Mouse (Mus musculus) thymus, postnatal 25 days (tissue): ENCODE results near the gene Ube2c.
A peak's percentile ranks its signal among the peaks of the same experiment; 100 is the strongest.
"Not testable (repeated sequence)": the region's sequence is repeated elsewhere in the genome, so short reads cannot be mapped to it uniquely, and the experiment has no call there.

ENCODE experiments used
- DNase-seq: peaks from one replicate; pipeline ENCODE4 v3.0.0; 2022

Ube2c gene

DNA sequence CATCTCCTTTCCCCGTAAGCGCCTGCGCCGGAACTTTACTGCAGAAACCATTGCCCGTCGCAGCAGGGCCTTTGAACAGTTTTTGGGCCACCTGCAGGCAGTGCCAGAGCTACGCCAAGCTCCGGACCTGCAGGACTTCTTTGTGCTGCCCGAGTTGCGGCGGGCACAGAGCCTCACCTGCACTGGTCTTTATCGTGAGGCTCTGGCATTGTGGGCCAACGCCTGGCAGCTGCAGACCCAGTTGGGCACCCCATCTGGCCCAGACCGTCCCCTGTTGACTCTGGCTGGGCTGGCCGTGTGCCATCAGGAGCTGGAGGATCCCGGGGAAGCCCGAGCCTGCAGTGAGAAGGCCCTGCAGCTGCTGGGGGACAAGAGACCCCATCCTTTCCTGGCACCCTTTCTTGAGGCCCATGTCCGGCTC, 22.2 kb downstream of the Ube2c start:
- no peak for DNase-seq

DNA sequence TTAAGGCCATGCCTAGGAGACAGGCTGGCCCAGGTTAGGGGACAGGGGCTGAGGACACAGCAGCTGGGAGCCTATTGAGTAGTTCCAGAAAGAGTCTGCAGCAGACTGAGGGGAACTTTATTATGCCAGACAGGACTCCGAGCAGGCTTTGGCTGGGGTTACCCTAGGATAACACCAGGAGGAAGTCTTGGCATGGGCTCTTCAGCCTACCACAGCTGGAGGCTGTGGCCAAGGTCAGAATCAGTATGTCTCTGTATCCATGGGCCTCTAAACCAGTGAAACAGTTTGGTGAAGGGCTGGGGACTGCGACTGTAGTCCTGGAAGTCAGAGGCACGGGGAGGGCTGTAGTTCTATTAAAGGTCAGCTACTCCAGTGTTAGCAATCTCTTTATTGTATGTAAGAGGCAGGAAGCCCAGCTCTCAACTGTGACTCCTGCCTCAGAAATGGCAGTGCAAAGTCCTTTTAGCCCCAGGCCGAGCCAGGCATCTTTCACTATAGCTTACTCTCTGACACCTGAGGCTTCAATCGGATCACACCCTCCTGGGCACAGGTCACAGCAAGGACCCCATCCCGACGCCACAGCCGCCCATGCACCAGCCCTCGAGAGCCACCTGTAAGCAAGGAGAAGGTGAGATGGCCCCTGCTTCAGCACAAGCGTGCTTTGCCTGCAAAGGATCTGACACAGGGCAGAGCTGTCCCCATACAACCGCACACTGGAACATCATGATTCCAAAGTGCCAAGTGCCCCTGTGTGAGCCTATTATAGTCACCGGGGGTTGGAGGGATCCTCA, 22.9 kb downstream of the Ube2c start:
- no peak for DNase-seq

DNA sequence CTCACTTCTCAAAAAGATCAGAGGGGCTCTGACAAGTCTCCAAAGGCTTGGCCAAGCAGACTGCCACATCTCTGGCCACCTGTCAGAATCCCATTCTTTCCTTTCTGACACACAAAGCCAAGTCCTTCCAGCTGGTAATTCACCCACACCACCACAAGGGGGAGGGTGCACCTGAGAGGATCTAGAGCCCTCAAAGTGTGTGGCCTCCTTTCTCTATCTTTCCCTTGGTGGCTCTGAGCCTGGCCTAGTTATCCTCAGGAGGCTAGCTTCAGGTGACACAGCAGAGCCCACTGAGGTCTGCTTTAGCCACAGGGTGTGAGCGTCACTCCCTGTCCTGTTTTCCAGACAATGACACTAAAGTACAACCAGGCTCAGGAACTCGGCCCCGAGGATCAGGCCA, 23.5 kb downstream of the Ube2c start:
- peak; percentile 66 for DNase-seq

DNA sequence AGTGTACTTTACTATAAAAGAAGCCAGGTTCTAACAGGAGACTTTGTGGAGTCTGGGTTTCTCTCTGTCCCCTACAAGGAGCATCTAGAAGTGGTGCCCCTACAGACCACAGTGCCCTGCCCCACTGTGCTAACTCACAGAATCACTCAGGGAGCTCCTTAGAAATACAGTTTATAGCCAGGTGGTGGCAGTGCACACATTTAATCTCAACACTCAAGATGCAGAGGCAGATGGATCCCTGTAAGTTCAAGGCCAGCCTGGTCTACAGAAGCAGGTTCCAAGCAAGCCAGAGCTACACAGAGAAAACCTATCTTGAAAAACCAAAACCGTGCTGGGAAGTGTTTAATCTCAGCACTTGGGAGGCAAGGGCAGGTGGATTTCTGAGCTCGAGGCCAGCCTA, 24.1 kb downstream of the Ube2c start:
- DNase-seq = no peak

DNA sequence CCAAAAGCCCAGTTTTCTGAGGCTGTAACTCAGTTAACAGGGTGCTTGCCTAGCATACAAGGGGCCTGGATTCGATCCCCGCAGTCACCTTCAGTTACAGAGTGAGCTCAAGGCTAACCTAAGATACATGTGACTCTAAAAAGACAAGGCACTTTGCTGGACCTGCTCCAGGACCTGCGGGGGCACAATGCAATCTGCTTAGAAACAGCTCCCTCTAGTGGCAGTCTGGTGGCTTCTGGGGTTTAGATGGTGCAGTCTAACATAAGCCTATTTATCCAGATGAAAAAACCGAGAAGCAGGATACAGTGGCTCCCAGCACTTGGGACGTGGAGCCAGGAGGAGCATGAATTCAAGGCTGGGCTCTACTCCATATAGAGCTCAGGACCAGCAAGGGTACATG, 24.6 kb downstream of the Ube2c start:
- peak; percentile 66 for DNase-seq

DNA sequence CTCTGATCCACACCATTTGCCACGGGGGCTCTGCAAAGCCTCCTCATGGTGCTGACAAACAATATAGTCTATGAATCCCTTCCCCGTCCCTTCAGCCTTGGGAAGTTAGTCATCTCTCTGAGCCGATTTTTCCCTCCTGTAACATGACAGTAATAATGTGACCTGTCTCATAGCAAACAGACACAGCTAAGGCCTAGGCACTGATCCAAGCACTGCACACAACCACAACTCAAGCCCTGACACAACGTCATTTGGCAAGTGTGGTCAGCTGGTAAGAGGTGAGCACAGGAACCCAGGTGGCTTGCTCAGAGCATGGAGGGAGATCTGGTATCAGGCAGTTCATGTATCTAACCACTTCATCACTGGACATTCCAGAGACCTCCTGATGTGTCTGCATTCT, 26.2 kb downstream of the Ube2c start:
- no peak for DNase-seq

DNA sequence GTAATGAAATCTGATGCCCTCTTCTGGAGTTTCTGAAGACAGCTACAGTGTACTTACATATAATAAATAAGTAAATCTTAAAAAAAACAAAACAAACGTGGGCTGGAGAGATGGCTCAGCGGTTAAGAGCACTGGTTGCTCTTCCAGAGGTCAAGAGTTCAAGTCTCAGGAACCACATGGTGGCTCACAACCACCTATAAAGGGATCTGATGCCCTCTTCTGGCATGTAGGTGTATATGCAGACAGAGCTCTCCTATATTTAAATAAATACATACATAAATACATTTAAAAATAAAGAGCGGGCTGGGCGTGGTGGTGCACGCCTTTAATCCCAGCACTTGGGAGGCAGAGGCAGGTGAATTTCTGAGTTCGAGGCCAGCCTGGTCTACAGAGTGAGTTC, 28.9 kb downstream of the Ube2c start:
- DNase-seq = not testable (repeated sequence)

DNA sequence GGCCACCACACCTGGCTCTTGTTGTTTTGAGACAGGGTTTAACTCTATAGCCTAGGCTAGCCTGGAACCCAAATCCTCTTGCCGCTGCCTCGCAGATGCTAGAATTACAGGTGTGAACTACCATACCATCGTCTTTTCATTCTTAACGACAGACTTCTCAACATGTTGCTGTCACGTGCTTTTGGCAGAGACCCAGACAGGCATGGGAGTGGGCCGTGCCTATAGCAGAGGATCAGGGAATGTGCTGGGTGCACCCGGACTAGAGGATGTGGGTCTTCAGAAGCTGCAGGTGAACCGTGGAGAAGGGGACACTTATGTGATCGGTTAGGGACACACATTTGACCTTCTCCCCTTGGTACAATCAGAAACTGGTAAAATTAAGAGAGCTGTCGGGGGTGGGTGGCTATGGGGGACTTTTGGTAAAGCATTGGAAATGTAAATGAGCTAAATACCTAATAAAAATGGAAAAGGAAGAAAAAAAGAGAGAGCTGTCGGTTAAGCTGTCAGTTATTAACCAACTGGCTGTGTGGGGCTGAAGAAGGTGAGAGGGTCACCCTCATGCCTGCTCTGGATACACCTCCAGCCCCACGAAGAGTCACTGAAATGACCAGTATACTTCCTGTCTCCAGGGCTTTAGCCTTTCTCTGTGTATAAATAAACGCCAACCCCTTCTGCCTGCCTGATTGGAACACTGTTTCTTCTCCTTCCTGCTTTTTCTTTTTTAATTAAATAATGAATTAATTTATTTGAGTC, 30.7 kb downstream of the Ube2c start:
- DNase-seq = no peak

DNA sequence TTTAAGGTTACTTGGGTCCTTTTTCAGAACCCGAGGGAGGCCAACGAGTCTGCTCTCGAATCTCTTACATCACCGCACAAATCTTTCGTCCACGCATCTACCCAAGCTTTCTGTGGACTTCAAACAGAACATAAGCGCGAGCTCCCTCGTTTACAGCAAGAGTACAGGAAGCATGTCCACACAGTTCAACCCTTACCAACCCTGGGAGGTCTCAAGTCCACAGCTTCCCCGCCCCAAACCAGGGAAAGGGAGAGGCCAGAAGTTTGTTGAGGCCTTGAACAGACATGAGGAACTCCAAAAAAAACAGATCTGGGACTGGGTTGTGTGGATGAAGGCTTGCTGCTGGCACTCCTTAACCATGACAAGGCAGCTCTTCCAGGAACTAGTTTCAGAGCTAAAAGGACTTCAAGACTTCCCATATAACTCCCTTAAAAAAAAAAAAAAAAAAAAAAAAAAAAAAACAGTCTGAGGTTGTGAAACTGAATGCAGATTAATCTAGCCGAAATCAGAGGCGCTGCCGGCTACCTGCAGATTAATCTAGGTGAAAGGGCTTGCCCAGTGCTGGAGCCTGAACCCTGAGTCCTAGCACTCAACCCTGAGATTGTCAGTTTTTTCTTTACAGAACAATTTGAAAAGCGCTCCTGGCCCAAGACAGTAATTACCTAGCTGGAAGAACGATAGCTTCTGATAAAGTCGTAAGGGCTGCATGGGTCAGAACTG, 33.7 kb downstream of the Ube2c start:
- DNase-seq = no peak

DNA sequence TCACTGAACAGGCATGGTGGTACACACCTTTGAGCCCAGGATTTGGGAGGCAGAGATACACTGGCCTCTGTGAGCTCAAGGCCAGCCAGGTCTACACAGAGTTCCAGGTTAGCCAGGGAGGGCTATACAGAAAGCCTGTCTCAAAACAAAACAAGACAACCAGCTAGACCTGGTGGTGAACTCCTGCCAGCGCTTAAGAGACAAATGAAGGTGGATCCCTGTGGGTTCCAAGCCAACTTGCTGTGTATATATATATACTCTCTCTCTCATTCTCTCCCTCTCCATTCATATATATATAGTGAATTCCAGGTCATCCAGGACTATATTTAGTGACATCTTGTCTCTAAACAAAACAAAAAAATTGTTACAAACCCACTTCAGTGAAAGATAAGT, 34.2 kb downstream of the Ube2c start:
- DNase-seq = no peak

DNA sequence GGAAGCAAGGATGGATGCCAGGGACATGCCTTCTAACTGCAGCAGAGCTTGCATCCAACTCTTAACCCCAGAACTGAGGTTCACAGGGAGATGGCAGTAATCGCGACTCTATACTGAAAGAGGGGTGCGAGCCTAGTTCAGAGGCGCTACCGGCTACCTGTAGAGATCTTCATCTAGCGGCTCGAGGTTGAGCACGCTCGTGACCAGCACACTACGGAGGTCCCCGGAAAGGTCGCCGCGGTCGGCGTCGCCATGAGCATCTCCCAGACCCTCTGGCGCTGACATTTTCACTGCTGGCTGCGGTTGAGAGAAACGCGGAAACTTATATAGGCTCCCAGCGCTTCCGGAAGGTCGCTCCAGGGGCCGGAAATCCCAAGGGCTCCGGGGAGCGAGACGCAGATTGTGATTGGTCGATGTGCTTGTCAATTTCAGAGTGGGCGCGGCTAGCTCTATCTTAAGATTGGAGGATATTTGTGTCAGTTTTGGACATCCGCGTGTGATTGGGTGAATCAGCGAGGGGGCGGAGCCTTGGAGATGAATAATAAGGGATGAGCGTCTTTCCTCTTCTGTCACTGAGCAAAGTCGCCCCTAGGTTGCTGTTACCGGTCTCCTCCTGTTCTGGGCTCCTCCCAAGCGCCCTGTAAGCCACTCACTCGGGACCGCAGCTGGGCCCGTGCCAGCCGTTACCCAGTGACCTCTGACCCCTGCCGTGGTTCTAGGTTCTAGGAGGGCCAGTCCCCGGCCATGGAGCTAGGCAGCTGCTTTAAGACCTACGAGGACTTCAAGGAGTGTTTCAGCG, 35.0 kb downstream of the Ube2c start, which contains the start of the genes Acot8 and Zswim3:
Acot8 (minus strand) TSS at position 350 of the 799 bp plus-strand sequence.
Zswim3 (plus strand) TSS at position 566 of the 799 bp plus-strand sequence.
- DNase-seq = peak; percentile 99

DNA sequence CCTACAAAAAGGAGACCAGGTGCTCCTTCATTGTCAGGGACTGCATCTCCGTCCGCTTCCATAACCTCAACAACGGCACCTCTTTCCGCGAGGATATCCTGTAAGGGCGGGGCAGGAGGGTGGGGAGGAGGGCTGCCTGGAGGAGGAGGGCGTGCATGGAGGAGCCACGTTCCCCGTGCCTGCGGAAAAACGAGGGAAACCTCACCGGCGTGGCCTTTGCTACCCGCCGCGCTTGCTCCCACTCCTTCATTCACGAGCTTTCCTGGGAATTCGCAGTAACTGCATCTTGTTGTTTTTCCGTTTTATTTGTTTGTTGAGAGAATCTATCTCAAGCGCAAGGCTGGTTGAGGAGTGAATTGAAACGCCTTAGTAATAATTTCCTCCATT, 35.6 kb downstream of the Ube2c start:
- DNase-seq = no peak

DNA sequence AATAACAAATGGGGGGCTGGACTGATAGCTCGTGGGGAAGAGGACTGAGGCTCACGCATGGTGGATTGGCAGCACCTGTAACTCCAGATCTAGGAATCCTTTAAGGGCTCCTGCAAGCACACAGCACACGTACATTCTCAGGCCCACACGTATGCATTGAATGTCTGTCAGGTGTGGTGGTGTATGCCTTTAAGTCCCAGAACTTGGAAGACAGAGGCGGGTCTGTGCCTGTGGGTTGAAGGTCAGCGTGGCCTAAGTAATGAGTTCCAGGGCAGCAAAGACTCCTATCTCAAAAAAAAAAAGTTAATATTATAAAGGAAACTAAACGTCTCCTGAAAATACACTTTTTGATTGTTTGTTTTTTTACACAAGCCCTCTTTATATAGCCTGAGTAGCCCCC, 36.9 kb downstream of the Ube2c start:
- DNase-seq = no peak

DNA sequence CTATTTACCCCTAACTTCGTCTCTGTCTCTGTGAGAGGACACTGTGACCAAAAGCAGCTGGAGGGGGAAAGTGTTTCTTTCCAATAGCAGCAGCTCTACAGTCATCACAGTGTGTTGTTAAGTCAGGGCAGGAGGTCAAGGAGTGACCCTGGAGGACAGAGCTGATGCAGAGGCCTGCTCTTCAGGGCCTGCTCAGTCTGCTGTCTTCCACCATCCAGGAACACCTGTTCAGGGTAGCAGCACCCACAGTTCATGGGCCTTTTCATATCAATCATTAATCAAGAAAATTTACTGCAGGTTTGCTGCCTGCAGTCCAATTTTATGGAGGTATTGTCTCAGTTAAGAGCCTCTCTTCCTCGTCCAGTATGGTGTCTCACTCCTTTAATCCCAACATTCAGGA, 43.9 kb downstream of the Ube2c start:
- DNase-seq = no peak

DNA sequence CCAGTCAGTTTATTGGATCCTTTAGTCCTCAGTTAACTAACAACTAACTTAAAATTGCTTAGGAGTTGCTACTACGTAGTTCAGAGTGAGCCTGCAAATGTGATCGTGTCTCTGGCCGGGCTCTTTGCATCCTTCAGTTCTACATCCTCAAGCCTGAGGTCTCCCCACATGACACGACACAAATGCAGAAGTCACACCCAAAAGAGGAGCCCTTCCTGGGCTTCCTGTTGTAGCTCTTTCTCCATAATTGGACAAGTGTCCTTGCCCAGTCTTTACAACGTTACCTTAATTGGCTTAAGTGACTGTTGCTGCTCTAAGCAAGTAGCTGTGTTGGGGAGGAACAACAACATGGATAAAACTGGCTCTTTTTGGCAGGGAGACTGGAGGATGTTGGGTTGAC, 45.6 kb downstream of the Ube2c start:
- DNase-seq = no peak

DNA sequence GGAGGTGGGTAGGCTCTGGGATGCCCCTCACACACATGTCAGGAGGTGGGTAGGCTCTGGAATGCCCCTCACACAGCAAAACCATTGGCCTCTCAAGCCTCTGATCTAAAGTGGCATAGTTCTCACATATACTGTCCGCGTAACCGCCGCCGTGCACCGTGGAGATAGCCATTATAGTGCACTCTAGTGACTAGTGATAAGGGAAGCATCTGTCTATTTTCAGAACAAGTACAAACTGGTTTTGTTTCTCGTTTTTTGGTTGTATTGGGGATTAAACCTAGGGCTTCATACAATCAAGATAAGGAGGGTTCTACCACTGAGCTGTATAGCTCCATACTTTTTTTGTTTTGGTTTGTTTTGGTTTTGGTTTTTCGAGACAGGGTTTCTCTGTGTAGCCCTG, 46.1 kb downstream of the Ube2c start:
- DNase-seq = no peak

DNA sequence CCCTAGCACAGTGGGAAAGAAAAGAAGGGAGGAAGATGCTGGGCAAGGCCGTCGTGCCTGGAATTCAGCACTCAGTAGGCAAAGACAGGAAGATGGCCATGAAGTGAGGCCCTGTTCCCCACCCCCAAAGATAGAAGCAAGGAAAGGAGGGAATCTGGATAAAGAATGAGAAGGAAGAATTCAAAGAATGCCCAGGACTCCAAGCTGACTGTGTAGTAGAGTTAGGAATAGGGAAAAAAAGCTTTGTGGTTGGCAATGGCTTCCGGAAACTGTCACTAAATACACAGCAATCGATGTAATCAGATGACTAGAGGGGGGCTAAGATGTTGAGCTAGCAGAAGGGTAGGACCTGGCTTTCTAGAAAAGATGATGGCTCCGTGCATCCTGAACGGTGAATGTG, 47.5 kb downstream of the Ube2c start:
- no peak for DNase-seq

DNA sequence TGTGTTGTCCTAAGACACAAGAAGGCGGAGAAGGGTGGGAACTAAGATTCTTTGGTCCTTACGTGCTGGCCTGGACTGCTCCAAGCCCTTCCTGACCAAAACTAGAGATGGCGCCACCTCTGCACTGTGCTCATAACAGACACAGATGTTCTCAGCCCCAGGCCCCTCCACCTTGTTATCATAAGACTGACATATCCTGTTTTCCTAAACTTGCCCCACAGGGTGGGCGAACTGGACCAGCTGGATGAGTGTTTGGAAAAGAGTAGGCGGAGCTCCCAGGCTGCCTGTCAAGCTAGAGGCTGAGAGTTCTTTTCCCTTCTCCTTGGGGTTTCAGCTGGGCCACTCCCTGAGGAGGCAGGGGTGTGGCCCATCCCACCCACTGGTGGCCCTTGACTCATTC, 48.0 kb downstream of the Ube2c start:
- no peak for DNase-seq

DNA sequence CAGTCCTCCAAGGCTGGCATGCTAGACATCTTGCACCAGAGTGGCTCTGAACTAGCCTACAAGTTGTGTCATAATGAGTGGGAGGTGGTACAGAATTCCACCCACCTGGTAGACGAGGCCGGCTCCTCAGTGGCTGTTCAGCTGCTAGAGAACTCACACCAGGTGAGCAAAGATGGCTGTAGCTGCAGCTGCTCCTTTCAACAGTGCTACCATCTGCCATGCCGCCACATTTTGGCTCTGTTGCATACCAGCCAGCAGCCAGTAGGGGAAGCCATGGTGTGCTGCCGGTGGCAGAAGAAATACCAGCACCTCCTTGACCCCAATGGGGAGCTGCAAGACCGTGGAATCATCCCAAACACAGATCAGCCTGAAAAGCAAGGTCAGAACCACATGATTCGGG, 51.4 kb downstream of the Ube2c start:
- no peak for DNase-seq

DNA sequence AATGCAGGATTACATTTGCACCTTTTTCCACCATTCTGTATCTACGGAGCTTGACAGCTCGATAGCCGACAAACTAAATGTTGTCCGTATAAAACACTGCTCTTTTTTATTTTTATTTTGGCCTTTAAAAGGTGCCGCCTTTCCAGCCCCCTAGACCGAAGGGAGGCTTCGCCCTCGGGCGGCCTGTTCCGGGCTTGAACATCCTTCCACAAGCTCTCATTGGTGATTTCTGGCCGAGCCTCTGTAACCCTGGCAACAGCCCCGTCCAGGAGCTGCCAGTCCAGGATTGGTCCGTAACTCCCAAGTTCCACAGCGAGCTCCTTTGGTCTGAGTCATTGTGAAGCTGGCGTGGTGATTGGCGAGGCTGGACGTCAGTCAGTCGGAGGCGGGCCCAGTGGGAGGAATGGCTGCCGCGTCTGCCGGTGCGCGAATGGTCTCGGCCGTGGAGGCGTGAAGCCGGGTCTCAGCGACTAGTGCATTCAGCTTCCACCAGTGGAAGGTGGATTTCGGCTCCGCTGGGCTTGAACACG, 53.0 kb downstream of the Ube2c start, which contains the start of gene Zswim1:
Zswim1 (plus strand) TSS at position 51 of the 530 bp plus-strand sequence.
- peak; percentile 100 for DNase-seq

DNA sequence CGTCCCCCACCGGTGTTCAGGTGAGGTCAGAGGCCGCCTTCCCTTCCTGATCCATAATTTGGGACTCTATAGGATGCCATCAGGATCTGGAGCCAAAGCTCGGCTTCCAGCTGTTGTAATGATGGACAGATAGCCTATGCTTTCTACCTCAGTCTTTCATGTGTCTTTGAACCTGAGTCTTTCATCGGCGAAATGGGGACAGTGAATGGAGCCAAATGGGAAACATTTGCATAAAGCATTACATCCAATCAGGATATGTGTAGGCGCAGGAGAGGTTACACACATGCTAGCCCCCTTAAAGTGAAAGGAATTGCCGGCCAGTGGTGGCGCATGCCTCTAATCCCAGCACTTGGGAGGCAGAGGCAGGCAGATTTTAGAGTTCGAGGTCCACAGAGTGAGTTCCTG, 53.5 kb downstream of the Ube2c start:
- DNase-seq = no peak

DNA sequence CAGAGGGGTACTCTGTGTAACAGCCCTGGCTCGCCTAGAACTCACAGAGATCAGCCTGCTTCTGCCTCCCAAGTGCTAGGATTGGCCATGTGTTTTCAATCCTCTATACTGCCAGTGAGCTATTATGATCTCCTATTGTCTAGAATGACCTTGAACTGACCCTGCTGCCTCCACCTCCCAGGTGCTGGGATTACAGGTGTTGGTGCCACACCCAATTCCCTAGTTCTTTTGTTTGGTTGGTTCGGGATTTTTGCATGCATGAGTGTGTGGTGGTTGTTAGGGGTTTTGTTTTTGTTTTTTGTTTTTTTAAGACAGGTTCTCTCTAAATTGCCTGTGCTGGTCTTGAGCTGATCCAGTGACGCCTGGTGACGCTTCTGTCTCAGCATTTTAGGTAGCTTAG, 54.3 kb downstream of the Ube2c start:
- DNase-seq = no peak
